Mouse (Mus musculus): ENCODE results near the gene Tob2.

DNA sequence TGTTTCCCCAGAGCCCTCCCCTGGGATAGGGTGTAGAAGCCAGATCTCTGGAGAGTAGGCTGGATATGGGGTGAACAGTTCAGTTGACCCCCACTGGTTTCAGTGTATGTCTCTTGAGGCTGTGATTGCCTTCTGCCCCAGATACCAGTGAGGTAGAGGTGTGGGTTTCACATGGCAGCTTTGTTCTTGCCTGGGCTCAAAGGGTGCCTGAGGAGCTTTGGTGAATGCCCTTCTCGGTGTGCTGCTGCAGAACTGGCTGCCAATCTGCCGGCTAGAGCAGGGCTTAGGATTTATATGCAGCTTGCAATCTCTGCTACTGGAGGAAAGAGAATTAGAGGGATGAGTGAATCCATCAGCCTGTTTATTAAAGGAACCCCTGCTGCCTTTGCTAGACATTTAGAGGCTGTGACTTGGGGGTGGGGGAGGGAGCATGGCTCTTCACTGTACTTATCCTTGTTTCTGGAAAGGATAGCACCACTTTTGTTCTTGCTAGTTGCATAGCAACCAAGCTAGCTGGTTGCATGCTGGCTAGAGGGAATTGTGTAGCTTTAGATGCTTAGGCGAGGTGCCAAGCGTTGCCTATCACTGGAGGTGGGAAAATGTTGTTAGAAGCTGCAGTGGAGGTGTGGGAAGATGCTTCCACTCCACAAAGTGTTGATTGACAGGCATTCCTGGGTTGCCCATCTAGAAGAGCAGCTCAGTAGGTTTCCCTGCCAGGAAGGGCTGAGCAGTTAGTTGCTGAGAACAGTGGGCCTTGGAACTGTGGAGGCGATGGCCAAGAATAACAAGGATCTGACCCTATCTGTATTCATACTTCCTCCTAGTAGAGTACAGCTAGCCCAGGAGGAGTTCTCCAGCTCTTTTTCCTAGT is 21.2 kb upstream of the Tob2 start:
- no peak for TF ChIP-seq CTCF (conservative IDR thresholded peaks at IDR 0.05; ENCODE audit: insufficient read depth, insufficient read length, low read depth, low read length)
- TF ChIP-seq POLR2A (IDR thresholded peaks at IDR 0.05; ENCODE audit: low read depth, low read length) = no peak
